Mouse (Mus musculus) brain, adult 2 months (tissue): ENCODE results near the gene Gripap1.
"Not testable (repeated sequence)": the region's sequence is repeated elsewhere in the genome, so short reads cannot be mapped to it uniquely, and the experiment has no call there.

Experiments
- DNase-seq: peaks from one replicate; pipeline ENCODE4 v3.0.0; 2011; ENCODE audit warnings: low read depth, low spot score

Gripap1 gene

GRCm38 (mm10) chrX:7778450-7779244 is 10.9 kb upstream of the Gripap1 start:
- DNase-seq, result no peak

GRCm38 (mm10) chrX:7779294-7779693 is 10.3 kb upstream of the Gripap1 start:
- no peak for DNase-seq

- DNase-seq, result no peak
These were observed 6.9 kb upstream of the Gripap1 start for GRCm38 (mm10) chrX:7782603-7783092.

GRCm38 (mm10) chrX:7790309-7790708 is 744 bp downstream of the Gripap1 start:
- DNase-seq, result peak; percentile 54

- DNase-seq, result peak; percentile 58
These were observed 3.8 kb downstream of the Gripap1 start for GRCm38 (mm10) chrX:7793361-7793760.

- DNase-seq, result no peak
These were observed 5.5 kb downstream of the Gripap1 start for GRCm38 (mm10) chrX:7795016-7795415.

GRCm38 (mm10) chrX:7797327-7797726 is 7.8 kb downstream of the Gripap1 start:
- no peak for DNase-seq

- not testable (repeated sequence) for DNase-seq
These were observed 12.6 kb downstream of the Gripap1 start for GRCm38 (mm10) chrX:7802157-7802556.

- not testable (repeated sequence) for DNase-seq
These were observed 25.5 kb downstream of the Gripap1 start for GRCm38 (mm10) chrX:7815016-7815415.

GRCm38 (mm10) chrX:7821865-7822779 is 32.6 kb downstream of the Gripap1 start, which contains the start of gene Kcnd1:
Gene Kcnd1 (plus strand): TSS chrX:7822289.
- peak; percentile 71 for DNase-seq

- no peak for DNase-seq
These were observed 47.6 kb downstream of the Gripap1 start for GRCm38 (mm10) chrX:7837146-7837545.

GRCm38 (mm10) chrX:7840842-7841162 is 51.2 kb downstream of the Gripap1 start:
- no peak for DNase-seq

- peak; percentile 99 for DNase-seq
These were observed 51.9 kb downstream of the Gripap1 start, which contains the start of gene Otud5 for GRCm38 (mm10) chrX:7841163-7842162. Gene Otud5 (plus strand): TSS chrX:7841364.

- no peak for DNase-seq
These were observed 52.8 kb downstream of the Gripap1 start for GRCm38 (mm10) chrX:7842318-7842717.

- peak; percentile 16 for DNase-seq
These were observed 58.3 kb downstream of the Gripap1 start for GRCm38 (mm10) chrX:7847845-7848244.

GRCm38 (mm10) chrX:7854578-7854977 is 65.0 kb downstream of the Gripap1 start:
- DNase-seq, result peak; percentile 67

GRCm38 (mm10) chrX:7859191-7859753 is 69.7 kb downstream of the Gripap1 start:
- no peak for DNase-seq

GRCm38 (mm10) chrX:7863181-7863580 is 73.6 kb downstream of the Gripap1 start:
- DNase-seq, result no peak

GRCm38 (mm10) chrX:7864551-7864950 is 75.0 kb downstream of the Gripap1 start:
- no peak for DNase-seq

GRCm38 (mm10) chrX:7865343-7865742 is 75.8 kb downstream of the Gripap1 start:
- DNase-seq, result no peak

- no peak for DNase-seq
These were observed 76.2 kb downstream of the Gripap1 start for GRCm38 (mm10) chrX:7865786-7866185.
